Mouse (Mus musculus): ENCODE data around the gene Thap2.

DNA sequence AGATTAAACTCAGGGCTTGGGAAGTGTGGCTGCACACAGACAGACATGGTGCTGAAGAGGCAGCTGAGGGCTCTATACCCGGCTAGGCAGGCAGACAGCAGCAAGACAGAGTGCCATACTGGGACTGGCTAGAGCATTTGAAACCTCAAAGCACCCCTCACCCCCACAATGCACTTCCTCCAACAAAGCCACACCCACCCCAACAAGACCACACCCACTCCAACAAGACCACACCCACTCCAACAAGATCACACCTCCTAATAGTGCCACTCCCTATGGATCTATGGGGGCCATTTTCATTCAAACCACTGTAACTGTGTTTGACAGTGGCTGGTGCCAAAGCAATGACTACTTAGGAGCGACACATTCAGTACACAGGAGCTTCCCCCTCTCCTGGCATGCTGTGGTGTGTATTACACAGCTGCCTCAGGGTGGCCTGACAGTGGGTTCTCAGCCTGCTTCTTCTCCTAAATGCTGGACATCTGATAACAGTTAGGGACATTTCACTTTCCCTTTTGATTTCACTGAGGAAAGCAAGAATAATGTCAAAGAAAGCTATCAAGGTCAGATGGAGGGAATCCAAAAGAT lies 33.3 kb downstream of the Thap2 start:
- no peak for TF ChIP-seq CTCF (IDR thresholded peaks at IDR 0.05; ENCODE audit: low read depth)
- TF ChIP-seq EP300 (IDR thresholded peaks at IDR 0.05; ENCODE audit: low read depth), result no peak
